Mouse (Mus musculus) spleen, adult 2 months (tissue): ENCODE data around the gene Fdx1.

Source experiments
- CTCF ChIP-seq: fragments of 200-500 bp; IDR thresholded peaks from 2 replicates; pipeline ENCODE4 v1.5.1; 2011; ENCODE audit warnings: mild to moderate bottlenecking, inconsistent platforms; ENCODE audit not compliant: insufficient read depth, insufficient read length, insufficient replicate concordance; ENCODE audit errors: extremely low read depth
- POLR2A ChIP-seq: fragments of 200-500 bp; IDR thresholded peaks from 2 replicates; pipeline ENCODE4 v1.6.1; 2011; ENCODE audit warnings: low read depth, low read length, inconsistent platforms

DNA sequence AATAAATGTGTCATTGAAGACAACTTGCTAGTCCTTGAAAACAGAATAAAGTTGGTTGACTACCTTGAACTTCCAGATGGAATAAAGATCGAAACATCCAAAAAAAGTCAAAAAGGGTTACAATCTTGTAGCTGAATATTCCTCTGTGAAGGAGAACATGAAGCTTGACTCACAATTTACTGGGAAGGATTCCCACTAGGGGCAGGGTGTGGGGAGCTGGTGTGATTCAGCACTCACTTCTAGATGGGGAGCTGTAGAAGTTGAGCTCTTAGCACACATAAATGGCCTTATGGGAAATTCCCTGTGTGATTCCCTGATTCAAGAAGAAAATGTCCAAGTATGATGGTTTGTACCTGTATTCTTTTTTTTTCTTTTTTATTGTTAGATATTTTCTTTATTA is 49.0 kb upstream of the Fdx1 start:
- no peak for TF ChIP-seq CTCF
- TF ChIP-seq POLR2A: no peak
